Mouse (Mus musculus) heart, embryonic 11.5 days (tissue): ENCODE data around the gene Rita1. TPM values are rescaled to one million over a fixed set of nuclear protein-coding genes. Genes with fewer than 3 reads are reported as not detected.
A peak's percentile ranks its signal among the peaks of the same experiment; 100 is the strongest.

Experiments
- ATAC-seq: fragments of 200-750 bp; cut with Nextera tagmentation; replicated peaks from 2 replicates; pipeline ENCODE4 v1.8.0; 2017; ENCODE audit warnings: moderate library complexity; ENCODE audit not compliant: insufficient number of reproducible peaks, low FRiP score, low TSS enrichment
- H3K27ac ChIP-seq: fragments of 300-500 bp; sonication (generic); 2 replicates; pipeline ENCODE4 v1.5.1; 2014; ENCODE audit warnings: mild to moderate bottlenecking, low read depth, low read length
- H3K27me3 ChIP-seq: fragments of 300-500 bp; sonication (generic); 2 replicates; pipeline ENCODE4 v1.6.1; 2014; ENCODE audit warnings: mild to moderate bottlenecking, low read length, mixed read lengths; ENCODE audit not compliant: control insufficient read depth, insufficient read depth
- H3K36me3 ChIP-seq: fragments of 300-500 bp; sonication (generic); 2 replicates; pipeline ENCODE4 v1.6.1; 2014; ENCODE audit warnings: mild to moderate bottlenecking, low read length, moderate library complexity, mixed read lengths; ENCODE audit not compliant: control insufficient read depth, insufficient read depth
- H3K4me1 ChIP-seq: fragments of 300-500 bp; sonication (generic); 2 replicates; pipeline ENCODE4 v1.6.1; 2014; ENCODE audit warnings: low read length; ENCODE audit not compliant: control insufficient read depth, insufficient read depth
- H3K4me2 ChIP-seq: fragments of 300-500 bp; sonication (generic); 2 replicates; pipeline ENCODE4 v1.6.1; 2014; ENCODE audit warnings: mild to moderate bottlenecking, moderate library complexity
- H3K4me3 ChIP-seq: fragments of 300-500 bp; sonication (generic); 2 replicates; pipeline ENCODE4 v1.5.1; 2014; ENCODE audit warnings: low read depth, low read length
- H3K9ac ChIP-seq: fragments of 300-500 bp; sonication (generic); 2 replicates; pipeline ENCODE4 v1.6.1; 2014; ENCODE audit warnings: mild to moderate bottlenecking, low read depth, low read length, moderate library complexity
- H3K9me3 ChIP-seq: fragments of 300-500 bp; sonication (generic); replicated peaks from 2 replicates; pipeline ENCODE4 v1.6.1; 2016; ENCODE audit warnings: low read length; ENCODE audit not compliant: control insufficient read depth
- WGBS: fragments of 180-500 bp; shearing (Covaris S2); extraction: QIAGEN DNeasy Blood & Tissue Kit; methylation state at CpG from one replicate; pipeline ENCODE4 v1.1.7; 2014; ENCODE audit not compliant: insufficient replicate concordance; 5-methylcytosine and 5-hydroxymethylcytosine counted together
- polyA plus RNA-seq: library from polyadenylated mRNA; unstranded; fragments of >200 nt; fragmentation: Nextera tagmentation; extraction: Ambion mirVana; gene quantifications from 2 replicates; pipeline ENCODE4 v1.2.1, GENCODE M21; 2014

Rita1 gene
- polyA plus RNA-seq, 1 experiment from 2014 or later, result 5.6 TPM

- no peaks in the 10 kb centered on the region for H3K9me3 ChIP-seq
- H3K4me3 ChIP-seq, result peak within 1 kb of the TSS; percentile 28
- H3K4me1 ChIP-seq, result peaks cover 19% of the 10 kb centered on the region
- H3K27me3 ChIP-seq, result peaks cover 19% of the 10 kb centered on the region
- H3K4me2 ChIP-seq, result peak within 1 kb of the TSS; percentile 67
- no peaks in the 10 kb centered on the region for H3K36me3 ChIP-seq
- H3K9ac ChIP-seq, result 0 out of 2 replicates have a peak within 1 kb of the TSS, but pooled peaks have one; percentile 0
- ATAC-seq, result 0 out of 2 replicates have a peak, but pooled peaks have one; percentile 49
- WGBS, result under 1% methylated on average over 45 of the region's 53 CpGs
- no peak within 1 kb of the TSS for H3K27ac ChIP-seq
These were observed 36.4 kb upstream of the Rita1 start, which contains the start of gene Rasal1 for GRCm38 (mm10) chr5:120648569-120649373. Gene Rasal1 (plus strand): TSS chr5:120648812.

GRCm38 (mm10) chr5:120647814-120648491, 35.6 kb upstream of the Rita1 start:
- H3K9ac ChIP-seq, result no peak overlapping the region
- H3K4me2 ChIP-seq, result peak overlapping the region; percentile 67
- H3K4me1 ChIP-seq, result peaks cover 19% of the 10 kb centered on the region
- no peaks in the 10 kb centered on the region for H3K9me3 ChIP-seq
- H3K4me3 ChIP-seq, result no peak overlapping the region; the same call in 1 of the 2 replicates
- peaks cover 19% of the 10 kb centered on the region for H3K27me3 ChIP-seq
- H3K36me3 ChIP-seq, result no peaks in the 10 kb centered on the region
- WGBS, result 26% methylated on average over 12 of the region's 12 CpGs
- ATAC-seq, result no peak
- no peak overlapping the region for H3K27ac ChIP-seq

- no peak overlapping the region for H3K9ac ChIP-seq
- H3K9me3 ChIP-seq, result no peaks in the 10 kb centered on the region
- no peak overlapping the region for H3K4me2 ChIP-seq
- H3K27me3 ChIP-seq, result peaks cover 19% of the 10 kb centered on the region
- no peaks in the 10 kb centered on the region for H3K36me3 ChIP-seq
- H3K4me3 ChIP-seq, result no peak overlapping the region
- WGBS, result 74% methylated on average over 4 of the region's 4 CpGs
- H3K27ac ChIP-seq, result no peak overlapping the region
- peaks cover 19% of the 10 kb centered on the region for H3K4me1 ChIP-seq
- ATAC-seq, result no peak
These were observed 35.0 kb upstream of the Rita1 start for GRCm38 (mm10) chr5:120647361-120647760.

GRCm38 (mm10) chr5:120645851-120646250, 33.5 kb upstream of the Rita1 start:
- H3K36me3 ChIP-seq, result no peaks in the 10 kb centered on the region
- peaks cover 19% of the 10 kb centered on the region for H3K27me3 ChIP-seq
- no peak for ATAC-seq
- no peak overlapping the region for H3K9ac ChIP-seq
- H3K9me3 ChIP-seq, result no peaks in the 10 kb centered on the region
- 54% methylated on average over 6 of the region's 6 CpGs for WGBS
- no peak overlapping the region for H3K27ac ChIP-seq
- no peak overlapping the region for H3K4me3 ChIP-seq
- H3K4me1 ChIP-seq, result peaks cover 19% of the 10 kb centered on the region
- no peak overlapping the region for H3K4me2 ChIP-seq

- no peak overlapping the region for H3K4me3 ChIP-seq
- no peak overlapping the region for H3K4me2 ChIP-seq
- no peak overlapping the region for H3K9ac ChIP-seq
- no peak for ATAC-seq
- H3K27me3 ChIP-seq, result peaks cover 5% of the 10 kb centered on the region
- H3K27ac ChIP-seq, result no peak overlapping the region
- peaks cover 15% of the 10 kb centered on the region for H3K4me1 ChIP-seq
- H3K36me3 ChIP-seq, result no peaks in the 10 kb centered on the region
- 56% methylated on average over 3 of the region's 3 CpGs for WGBS
- H3K9me3 ChIP-seq, result no peaks in the 10 kb centered on the region
These were observed 31.8 kb upstream of the Rita1 start for GRCm38 (mm10) chr5:120644227-120644626.

- H3K4me2 ChIP-seq, result no peak overlapping the region
- H3K4me1 ChIP-seq, result peaks cover 8% of the 10 kb centered on the region
- no peak overlapping the region for H3K4me3 ChIP-seq
- 67% methylated on average over 14 of the region's 14 CpGs for WGBS
- no peaks in the 10 kb centered on the region for H3K9me3 ChIP-seq
- H3K36me3 ChIP-seq, result no peaks in the 10 kb centered on the region
- no peaks in the 10 kb centered on the region for H3K27me3 ChIP-seq
- no peak overlapping the region for H3K9ac ChIP-seq
- ATAC-seq, result no peak
- H3K27ac ChIP-seq, result no peak overlapping the region
These were observed 31.1 kb upstream of the Rita1 start for GRCm38 (mm10) chr5:120643365-120644085.

GRCm38 (mm10) chr5:120640094-120640493, 27.7 kb upstream of the Rita1 start:
- WGBS, result 84% methylated on average over 7 of the region's 7 CpGs
- no peaks in the 10 kb centered on the region for H3K36me3 ChIP-seq
- no peak overlapping the region for H3K4me3 ChIP-seq
- no peak overlapping the region for H3K27ac ChIP-seq
- H3K4me2 ChIP-seq, result no peak overlapping the region
- H3K9ac ChIP-seq, result no peak overlapping the region
- no peaks in the 10 kb centered on the region for H3K27me3 ChIP-seq
- peaks cover 3% of the 10 kb centered on the region; the same call in 1 of the 2 replicates for H3K4me1 ChIP-seq
- no peak for ATAC-seq
- no peaks in the 10 kb centered on the region for H3K9me3 ChIP-seq

GRCm38 (mm10) chr5:120635633-120636032, 23.2 kb upstream of the Rita1 start:
- 78% methylated on average over 5 of the region's 5 CpGs for WGBS
- Histone ChIP-seq H3K27ac (no peak overlapping the region), H3K9ac (no peak overlapping the region), H3K4me1 (peaks cover 8% of the 10 kb centered on the region), H3K9me3 (peaks cover 5% of the 10 kb centered on the region; the same call in 1 of the 2 replicates), H3K4me2 (no peak overlapping the region), H3K27me3 (no peaks in the 10 kb centered on the region), H3K36me3 (no peaks in the 10 kb centered on the region), H3K4me3 (no peak overlapping the region)
- no peak for ATAC-seq
